Mouse (Mus musculus) small intestine, adult 2 months (tissue): ENCODE data around the gene Lyz1.

Experiments
- CTCF ChIP-seq: fragments of 200-500 bp; IDR thresholded peaks from 2 replicates; pipeline ENCODE4 v1.5.1; 2012; ENCODE audit warnings: low read depth, mild to moderate bottlenecking, control low read depth, inconsistent platforms, low read length, moderate library complexity, mixed read lengths; ENCODE audit not compliant: insufficient replicate concordance, insufficient read length; ENCODE audit errors: extremely low read depth
- POLR2A ChIP-seq: fragments of 200-500 bp; IDR thresholded peaks from 2 replicates; pipeline ENCODE4 v1.6.1; 2012; ENCODE audit warnings: low read depth, mild to moderate bottlenecking, control low read depth, inconsistent platforms, low read length, moderate library complexity

GRCm38 (mm10) chr10:117275681-117276369 lies 16.8 kb downstream of the Lyz1 start:
- no peak for TF ChIP-seq POLR2A
- no peak for TF ChIP-seq CTCF
